8 mouse cellular contexts compared by ENCODE assay signal in genomic region chr1:184882281-184883268, GRCm38 (mm10). TPM values are rescaled to one million over a fixed set of nuclear protein-coding genes. Genes with fewer than 3 reads are reported as not detected.
DNase-seq lines count a peak whose midpoint lies in the region; ATAC-seq and TF ChIP-seq lines count a peak whose summit lies in the region.

TSS of gene C130074G19Rik (minus strand) at chr1:184883218.

- peak; percentile 99 for ATAC-seq in granulocyte monocyte progenitor cell, adult 5-6 weeks (replicated peaks; ENCODE audit: poor library complexity, severe bottlenecking)
- peak; percentile 96 for ATAC-seq in intestine, embryonic 15.5 days
- 0 out of 2 replicates have a peak, but pooled peaks have one; percentile 75 for ATAC-seq in limb, embryonic 14.5 days (ENCODE audit: low FRiP score, low read depth)
- ATAC-seq in midbrain, embryonic 12.5 days (ENCODE audit: low FRiP score, low read depth), result peak; percentile 65

- H3K27me3 ChIP-seq in intestine, embryonic 15.5 days (replicated peaks), result peaks cover 21% of the 10 kb centered on the region
- peaks cover 34% of the 10 kb centered on the region for H3K27me3 ChIP-seq in limb, embryonic 14.5 days (ENCODE audit: control insufficient read depth, insufficient read depth, low read length)
- H3K27me3 ChIP-seq in midbrain, embryonic 12.5 days, result peaks cover 51% of the 10 kb centered on the region

- TF ChIP-seq POLR2A in limb, embryonic 14.5 days (IDR thresholded peaks at IDR 0.05; ENCODE audit: borderline replicate concordance, extremely low read depth, insufficient read depth, insufficient read length), result no peak

- H3K4me2 ChIP-seq in intestine, embryonic 15.5 days (replicated peaks), result peak within 1 kb of the TSS; percentile 85
- peak within 1 kb of the TSS; percentile 92 for H3K4me2 ChIP-seq in limb, embryonic 14.5 days (replicated peaks; ENCODE audit: low read depth, low read length, severe bottlenecking)
- peak within 1 kb of the TSS; percentile 74 for H3K4me2 ChIP-seq in midbrain, embryonic 12.5 days (replicated peaks)

- 0 out of 2 replicates have a peak within 1 kb of the TSS, but pooled peaks have one; percentile 13 for H3K27ac ChIP-seq in intestine, embryonic 15.5 days
- H3K27ac ChIP-seq in limb, embryonic 14.5 days (replicated peaks; ENCODE audit: low read depth, low read length), result no peak within 1 kb of the TSS
- H3K27ac ChIP-seq in midbrain, embryonic 12.5 days (replicated peaks), result no peak within 1 kb of the TSS

- peaks cover 13% of the 10 kb centered on the region for H3K4me1 ChIP-seq in intestine, embryonic 15.5 days (replicated peaks)
- H3K4me1 ChIP-seq in limb, embryonic 14.5 days (ENCODE audit: control insufficient read depth, insufficient read depth, low read length), result no peaks in the 10 kb centered on the region
- peaks cover 10% of the 10 kb centered on the region for H3K4me1 ChIP-seq in midbrain, embryonic 12.5 days

- H3K4me3 ChIP-seq in intestine, embryonic 15.5 days (replicated peaks), result peak within 1 kb of the TSS; percentile 59
- H3K4me3 ChIP-seq in limb, embryonic 14.5 days (replicated peaks; ENCODE audit: low read length), result peak within 1 kb of the TSS; percentile 46
- H3K4me3 ChIP-seq in midbrain, embryonic 12.5 days, result peak within 1 kb of the TSS; percentile 46

- no peaks in the 10 kb centered on the region for H3K36me3 ChIP-seq in intestine, embryonic 15.5 days
- H3K36me3 ChIP-seq in limb, embryonic 14.5 days (ENCODE audit: control insufficient read depth, insufficient read depth, low read length), result no peaks in the 10 kb centered on the region
- no peaks in the 10 kb centered on the region for H3K36me3 ChIP-seq in midbrain, embryonic 12.5 days

- WGBS in intestine, embryonic 15.5 days, result 2% methylated on average over 77 of the region's 77 CpGs
- 2% methylated on average over 64 of the region's 77 CpGs for WGBS in limb, embryonic 14.5 days
- 2% methylated on average over 72 of the region's 77 CpGs for WGBS in midbrain, embryonic 12.5 days

- peak within 1 kb of the TSS; percentile 57 for H3K9ac ChIP-seq in intestine, embryonic 15.5 days
- H3K9ac ChIP-seq in limb, embryonic 14.5 days (ENCODE audit: low read depth, low read length, severe bottlenecking), result peak within 1 kb of the TSS; percentile 51
- peak within 1 kb of the TSS; percentile 44; the same call in 1 of the 2 replicates for H3K9ac ChIP-seq in midbrain, embryonic 12.5 days (replicated peaks)

- DNase-seq in adrenal gland, adult 8-10 months, result peak; percentile 57
- DNase-seq in embryo, embryonic 9.5 days (ENCODE audit: extremely low spot score), result peak; percentile 71
- DNase-seq in limb, embryonic 14.5 days (ENCODE audit: low spot score), result peak; percentile 22
- DNase-seq in thymus, postnatal 14 days, result peak; percentile 30
- DNase-seq in cerebellum, adult 9-10 months, result no peak

- no peaks in the 10 kb centered on the region for H3K9me3 ChIP-seq in intestine, embryonic 15.5 days
- no peaks in the 10 kb centered on the region for H3K9me3 ChIP-seq in limb, embryonic 14.5 days (ENCODE audit: control insufficient read depth, low read length)
- no peaks in the 10 kb centered on the region for H3K9me3 ChIP-seq in midbrain, embryonic 12.5 days

RNA-seq across cellular contexts. Expression of gene C130074G19Rik, which starts in this region (rescaled TPM):
- total RNA-seq in adrenal gland, adult 8-10 months (2022), result 10 to 100 TPM; 30.1 to 57.1 (median 41.9) TPM
- total RNA-seq in granulocyte monocyte progenitor cell, adult 5-6 weeks (2014; fragmentation: Nextera tagmentation), result not detected in 2 replicates
- total RNA-seq in granulocyte monocyte progenitor cell, adult 5-6 weeks (2017), result 0.13 TPM in 1 of 2 replicates, not detected in the other
- polyA plus RNA-seq in intestine, embryonic 15.5 days (2015; fragmentation: Nextera tagmentation; extraction: Ambion mirVana), result 2.3 and 2.7 TPM in 2 replicates
- 7.3 and 9.7 TPM in 2 replicates for polyA plus RNA-seq in limb, embryonic 14.5 days (2012; rRNA removed)
- 1.8 TPM in 2 replicates for polyA plus RNA-seq in limb, embryonic 14.5 days (2014; fragmentation: Nextera tagmentation; extraction: Ambion mirVana)
- polyA plus RNA-seq in midbrain, embryonic 12.5 days (2016; fragmentation: Nextera tagmentation; extraction: Ambion mirVana), result 0.59 and 1.1 TPM in 2 replicates

Comparison
In these comparisons a context has a peak if more than half of its experiments do, and no peak if none do; other contexts are left out.
1. RNA of gene C130074G19Rik (total RNA-seq): 30.1 to 57.1 TPM in adrenal gland, adult 8-10 months; 0.13 TPM in granulocyte monocyte progenitor cell, adult 5-6 weeks; every median in the first group is over 10 times any median in the second.
2. Peak in ATAC-seq in granulocyte monocyte progenitor cell, adult 5-6 weeks; RNA of the gene not detected or under 1 TPM.
3. Peak in every context shown above with its lines, with median percentiles within 50 percentile points of each other: ATAC-seq, H3K4me2 ChIP-seq, H3K4me3 ChIP-seq and H3K9ac ChIP-seq.